Mouse (Mus musculus) ES-Bruce4 (cell line): ENCODE results near the gene Fitm2. TPM values are rescaled to one million over a fixed set of nuclear protein-coding genes. Genes with fewer than 3 reads are reported as not detected.

Source experiments
- H3K27ac ChIP-seq: 2 replicates; pipeline ENCODE4 v1.5.1; 2012; ENCODE audit warnings: low read length, inconsistent platforms; ENCODE audit not compliant: insufficient read depth
- H3K27me3 ChIP-seq: 2 replicates; pipeline ENCODE4 v1.6.1; 2012; ENCODE audit warnings: mild to moderate bottlenecking, low read length, inconsistent platforms; ENCODE audit not compliant: control insufficient read depth, poor library complexity, insufficient read depth, severe bottlenecking
- H3K36me3 ChIP-seq: 2 replicates; pipeline ENCODE4 v1.6.1; 2012; ENCODE audit warnings: inconsistent platforms, mild to moderate bottlenecking, low read length, moderate library complexity; ENCODE audit not compliant: control insufficient read depth, poor library complexity, insufficient read depth, severe bottlenecking
- H3K4me1 ChIP-seq: one replicate; pipeline ENCODE4 v1.8.1; 2011; ENCODE audit warnings: low read length; ENCODE audit not compliant: control insufficient read depth, insufficient read depth
- H3K4me3 ChIP-seq: 2 replicates; pipeline ENCODE4 v1.5.1; 2011; ENCODE audit warnings: low read depth, mild to moderate bottlenecking, low read length
- H3K9ac ChIP-seq: 2 replicates; pipeline ENCODE4 v1.6.1; 2012; ENCODE audit warnings: low read depth, mild to moderate bottlenecking, inconsistent platforms; ENCODE audit not compliant: poor library complexity, severe bottlenecking
- H3K9me3 ChIP-seq: replicated peaks from 2 replicates; pipeline ENCODE4 v1.6.1; 2012; ENCODE audit warnings: mild to moderate bottlenecking, low read length, inconsistent platforms; ENCODE audit not compliant: control insufficient read depth, poor library complexity, insufficient read depth, severe bottlenecking
- CTCF ChIP-seq: IDR thresholded peaks from one replicate; pipeline ENCODE4 v1.8.1; 2011; ENCODE audit warnings: low read depth, low read length
- EP300 ChIP-seq: IDR thresholded peaks from 2 replicates; pipeline ENCODE4 v1.6.1; 2011; ENCODE audit warnings: low read depth, low read length; ENCODE audit not compliant: insufficient read depth
- POLR2A ChIP-seq: IDR thresholded peaks from one replicate; pipeline ENCODE4 v1.8.1; 2011; ENCODE audit warnings: low read length; ENCODE audit not compliant: insufficient read depth
- polyA plus RNA-seq: library from polyadenylated mRNA; stranded (reverse); fragments of >200 nt; gene quantifications from 2 replicates; pipeline ENCODE4 v1.2.4, GENCODE M21; 2011; ENCODE audit warnings: low read depth; ENCODE audit not compliant: missing spikeins, insufficient read depth, insufficient read length

Gene Fitm2
- polyA plus RNA-seq, 1 experiment, result 4.9 TPM

DNA sequence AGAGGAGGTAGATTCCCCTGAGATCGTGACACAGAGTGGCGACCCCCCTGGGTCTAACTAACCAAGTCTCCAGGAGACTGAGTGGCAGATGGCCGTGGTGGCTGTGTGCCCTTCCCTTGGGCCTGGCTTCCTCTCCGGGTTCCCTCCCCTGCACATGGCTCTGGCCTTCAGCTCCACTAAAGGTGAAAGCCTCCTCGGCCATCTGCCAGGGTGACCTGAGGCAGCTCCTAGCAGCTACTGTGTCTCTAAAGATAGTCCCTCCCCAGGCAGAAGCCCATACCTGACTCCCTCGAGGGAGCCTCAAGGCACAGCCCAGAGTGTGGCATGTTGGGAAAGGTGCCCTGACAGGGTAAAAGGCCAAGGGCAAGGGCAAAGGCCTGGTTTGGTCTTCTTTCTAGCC is 28.9 kb downstream of the Fitm2 start:
- Histone ChIP-seq H3K4me1 (no peaks in the 10 kb centered on the region), H3K27me3 (no peaks in the 10 kb centered on the region), H3K4me3 (no peak overlapping the region), H3K9me3 (no peaks in the 10 kb centered on the region), H3K36me3 (no peaks in the 10 kb centered on the region), H3K9ac (no peak overlapping the region), H3K27ac (no peak overlapping the region)
- no peak for TF ChIP-seq EP300
- TF ChIP-seq CTCF, result no peak
- TF ChIP-seq POLR2A, result no peak

DNA sequence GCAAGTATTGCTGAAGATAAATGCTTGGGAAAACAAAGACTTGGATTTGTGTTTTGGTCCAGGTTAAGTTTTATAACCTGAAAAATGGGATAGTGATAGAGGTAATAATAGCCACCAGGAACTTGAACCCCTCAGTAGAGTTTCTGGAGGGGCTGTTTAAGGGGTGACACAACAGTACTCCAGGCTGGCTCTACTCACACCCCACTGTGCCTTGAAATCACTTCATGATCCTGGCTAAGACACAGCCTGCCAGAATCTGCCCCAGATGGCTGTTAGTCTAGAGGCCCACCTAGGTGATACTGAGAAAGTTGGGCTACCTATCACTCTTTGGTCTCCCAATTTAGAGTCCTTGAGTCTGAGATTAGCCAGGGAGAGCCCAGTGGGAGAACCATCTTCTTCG is 32.9 kb downstream of the Fitm2 start:
- Histone ChIP-seq H3K4me3 (no peak overlapping the region), H3K9ac (no peak overlapping the region), H3K36me3 (no peaks in the 10 kb centered on the region), H3K27me3 (no peaks in the 10 kb centered on the region), H3K27ac (no peak overlapping the region), H3K4me1 (no peaks in the 10 kb centered on the region), H3K9me3 (no peaks in the 10 kb centered on the region)
- TF ChIP-seq CTCF (no peak), EP300 (no peak), POLR2A (no peak)

DNA sequence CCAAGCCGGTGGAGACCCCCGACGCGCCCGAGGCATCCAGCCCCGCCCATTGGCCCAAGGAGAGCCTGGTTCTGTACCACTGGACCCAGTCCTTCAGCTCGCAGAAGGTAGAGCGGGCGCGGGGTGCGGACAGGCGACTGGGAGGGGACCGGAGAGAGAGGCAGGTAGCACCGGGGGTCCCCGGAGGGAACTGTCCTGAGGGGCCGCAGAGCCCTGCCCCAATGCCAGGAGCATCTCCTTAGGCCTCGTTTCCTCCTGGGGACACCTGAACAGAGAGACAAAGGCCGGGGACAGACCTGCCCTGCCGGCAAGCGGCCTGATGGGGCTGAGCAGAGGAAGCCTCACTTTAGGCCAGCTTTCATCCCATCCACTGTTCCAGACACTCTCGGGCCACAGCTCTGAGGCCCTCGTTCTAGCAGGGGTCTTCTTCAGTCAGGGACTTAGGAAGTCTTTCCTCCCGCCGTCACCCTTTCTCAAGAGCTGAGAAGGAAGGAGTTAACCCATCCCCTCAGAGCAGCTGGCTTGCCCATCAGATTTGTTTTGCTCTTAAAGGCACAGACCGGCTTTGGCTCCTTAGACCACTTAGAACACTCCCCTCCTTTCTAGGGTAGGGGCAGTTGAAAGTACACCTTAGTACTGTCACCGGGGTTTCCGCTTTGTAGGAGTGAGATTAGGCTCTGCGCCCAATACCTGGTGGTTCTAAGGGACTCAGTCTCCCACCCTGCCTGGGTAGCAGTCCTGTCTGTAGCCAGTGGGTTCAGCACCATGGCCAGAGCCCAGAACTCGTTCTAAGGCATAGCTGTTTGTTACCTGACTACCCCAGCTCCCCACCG is 33.6 kb downstream of the Fitm2 start:
- Histone ChIP-seq H3K27ac (no peak overlapping the region), H3K9ac (no peak overlapping the region), H3K4me1 (no peaks in the 10 kb centered on the region)

DNA sequence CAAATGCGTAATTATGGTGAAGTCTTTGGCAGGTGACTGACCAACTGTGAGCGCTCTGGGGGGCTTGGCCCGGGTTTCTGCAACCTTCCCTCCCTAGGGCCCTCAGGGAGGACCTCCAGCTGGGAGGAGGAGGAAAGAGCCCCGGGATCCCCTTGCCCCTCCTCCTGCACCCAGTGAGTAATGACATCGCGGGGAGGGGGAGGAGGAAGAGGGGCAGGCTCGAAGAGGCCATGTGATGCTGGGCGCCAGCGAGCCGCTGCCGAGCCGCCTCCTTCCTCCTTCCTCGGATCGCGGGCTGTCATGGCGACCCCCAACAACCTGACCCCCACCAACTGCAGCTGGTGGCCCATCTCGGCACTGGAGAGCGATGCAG is 34.2 kb downstream of the Fitm2 start, which contains the start of gene Gdap1l1:
Gene Gdap1l1, plus strand, starts transcription at position 231 of the 373 bp plus-strand sequence.
- TF ChIP-seq CTCF, result no peak
- no peak for TF ChIP-seq POLR2A
- no peak for TF ChIP-seq EP300
- no peak within 1 kb of the TSS for H3K27ac ChIP-seq
- no peaks in the 10 kb centered on the region for H3K27me3 ChIP-seq
- peak within 1 kb of the TSS; percentile 54 for H3K4me3 ChIP-seq
- no peak within 1 kb of the TSS for H3K9ac ChIP-seq
- no peaks in the 10 kb centered on the region for H3K9me3 ChIP-seq
- peaks cover 3% of the 10 kb centered on the region for H3K4me1 ChIP-seq
- no peaks in the 10 kb centered on the region for H3K36me3 ChIP-seq

More for the DNA sequence above, 33.6 kb downstream of the Fitm2 start:
- Histone ChIP-seq H3K9me3 (no peaks in the 10 kb centered on the region), H3K27me3 (no peaks in the 10 kb centered on the region), H3K4me3 (peak overlapping the region; percentile 54), H3K36me3 (no peaks in the 10 kb centered on the region)
- TF ChIP-seq EP300, result no peak
- TF ChIP-seq POLR2A, result no peak
- TF ChIP-seq CTCF, result no peak

DNA sequence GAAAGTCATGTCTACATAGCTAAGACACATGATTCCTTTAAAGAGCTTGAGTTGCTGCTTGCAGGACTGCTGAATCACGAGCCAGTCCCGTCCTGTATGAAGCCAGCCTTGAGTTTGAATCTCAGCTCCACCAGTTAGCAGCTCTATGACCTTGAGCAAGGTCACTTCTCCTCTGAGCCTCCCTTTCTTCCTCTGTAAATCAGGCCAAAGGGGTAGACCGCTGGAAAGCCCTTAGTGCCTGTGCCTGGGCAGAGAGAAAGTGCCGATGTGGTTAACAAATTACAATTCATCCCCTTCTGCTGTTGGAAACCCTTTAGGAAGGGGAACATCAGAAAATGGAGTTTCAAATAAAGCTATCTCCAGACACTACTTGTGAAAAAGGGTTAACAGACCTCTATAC is 34.6 kb downstream of the Fitm2 start:
- Histone ChIP-seq H3K4me3 (no peak overlapping the region; the same call in 1 of the 2 replicates), H3K36me3 (no peaks in the 10 kb centered on the region), H3K27ac (no peak overlapping the region), H3K9ac (no peak overlapping the region), H3K27me3 (no peaks in the 10 kb centered on the region), H3K4me1 (peaks cover 3% of the 10 kb centered on the region), H3K9me3 (no peaks in the 10 kb centered on the region)
- TF ChIP-seq POLR2A, result no peak
- TF ChIP-seq EP300, result no peak
- no peak for TF ChIP-seq CTCF

DNA sequence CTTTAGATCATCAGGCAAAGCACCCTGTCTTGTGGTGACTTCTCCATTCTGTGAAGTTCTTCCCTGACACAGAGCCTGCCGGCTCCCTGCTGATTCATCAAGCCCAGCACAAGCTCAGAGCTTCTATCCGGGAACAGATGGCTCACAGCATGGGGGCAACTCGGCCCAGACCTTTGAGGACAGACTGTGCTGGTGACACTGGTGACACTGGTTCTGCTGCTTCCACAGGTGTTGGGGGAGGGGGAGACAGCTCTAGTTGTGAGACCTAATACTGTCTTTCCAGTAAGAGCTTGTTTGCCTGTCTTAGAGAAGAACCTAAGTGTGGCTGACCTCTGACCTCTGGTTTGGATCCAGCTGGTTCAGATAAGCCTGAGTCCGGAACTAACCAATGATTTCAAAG is 38.5 kb downstream of the Fitm2 start:
- no peak overlapping the region for H3K9ac ChIP-seq
- no peak for TF ChIP-seq POLR2A
- no peak for TF ChIP-seq CTCF
- peak; percentile 87 for TF ChIP-seq EP300
- H3K27ac ChIP-seq, result no peak overlapping the region
- H3K4me1 ChIP-seq, result peaks cover 4% of the 10 kb centered on the region
- H3K27me3 ChIP-seq, result no peaks in the 10 kb centered on the region
- no peaks in the 10 kb centered on the region for H3K36me3 ChIP-seq
- H3K9me3 ChIP-seq, result no peaks in the 10 kb centered on the region
- no peak overlapping the region for H3K4me3 ChIP-seq
